Mouse (Mus musculus) intestine, postnatal 0 days (tissue): Measurements from ENCODE around the gene Rsph10b. TPM values are rescaled to one million over a fixed set of nuclear protein-coding genes. Genes with fewer than 3 reads are reported as not detected.

Experiments
- ATAC-seq: fragments of 200-750 bp; cut with Nextera tagmentation; 2 replicates; pipeline ENCODE4 v1.8.0; 2017; ENCODE audit warnings: mild to moderate bottlenecking, moderate TSS enrichment, moderate library complexity
- H3K27ac ChIP-seq: fragments of 300-500 bp; sonication (generic); 2 replicates; pipeline ENCODE4 v1.5.1; 2014; ENCODE audit warnings: mild to moderate bottlenecking, low read depth, low read length, moderate library complexity
- H3K27me3 ChIP-seq: fragments of 300-500 bp; sonication (generic); replicated peaks from 2 replicates; pipeline ENCODE4 v1.6.1; 2014; ENCODE audit warnings: low read length, mixed read lengths; ENCODE audit not compliant: control insufficient read depth, insufficient read depth
- H3K36me3 ChIP-seq: fragments of 300-500 bp; sonication (generic); 2 replicates; pipeline ENCODE4 v1.6.1; 2014; ENCODE audit warnings: mild to moderate bottlenecking, moderate library complexity; ENCODE audit not compliant: control insufficient read depth, insufficient read depth
- H3K4me1 ChIP-seq: fragments of 300-500 bp; sonication (generic); replicated peaks from 2 replicates; pipeline ENCODE4 v1.6.1; 2014; ENCODE audit warnings: antibody characterized with exemption, low read length, mixed read lengths; ENCODE audit not compliant: control insufficient read depth, insufficient read depth
- H3K4me2 ChIP-seq: fragments of 300-500 bp; sonication (generic); replicated peaks from 2 replicates; pipeline ENCODE4 v1.6.1; 2014; ENCODE audit warnings: low read depth, mild to moderate bottlenecking, moderate library complexity
- H3K4me3 ChIP-seq: fragments of 300-500 bp; sonication (generic); 2 replicates; pipeline ENCODE4 v1.5.1; 2014; ENCODE audit warnings: low read depth, low read length
- H3K9ac ChIP-seq: fragments of 300-500 bp; sonication (generic); 2 replicates; pipeline ENCODE4 v1.6.1; 2014; ENCODE audit warnings: mild to moderate bottlenecking, low read depth, low read length
- H3K9me3 ChIP-seq: fragments of 300-500 bp; sonication (generic); 2 replicates; pipeline ENCODE4 v1.6.1; 2016; ENCODE audit warnings: mixed run types; ENCODE audit not compliant: control insufficient read depth
- CTCF ChIP-seq: sonication (generic); IDR thresholded peaks from 2 replicates; pipeline ENCODE4 v1.5.1; 2016; ENCODE audit warnings: low read depth, mild to moderate bottlenecking, control low read depth, antibody characterized with exemption, moderate library complexity
- WGBS: fragments of 180-500 bp; shearing (Covaris S2); extraction: QIAGEN DNeasy Blood & Tissue Kit; methylation state at CpG from one replicate; pipeline ENCODE4 v1.1.7; 2014; 5-methylcytosine and 5-hydroxymethylcytosine counted together
- polyA plus RNA-seq: library from polyadenylated mRNA; unstranded; fragments of >200 nt; fragmentation: Nextera tagmentation; extraction: Ambion mirVana; gene quantifications from 2 replicates; pipeline ENCODE4 v1.2.1, GENCODE M21; 2015

Rsph10b gene
- polyA plus RNA-seq, 1 experiment from 2014 or later = 1.5 TPM

DNA sequence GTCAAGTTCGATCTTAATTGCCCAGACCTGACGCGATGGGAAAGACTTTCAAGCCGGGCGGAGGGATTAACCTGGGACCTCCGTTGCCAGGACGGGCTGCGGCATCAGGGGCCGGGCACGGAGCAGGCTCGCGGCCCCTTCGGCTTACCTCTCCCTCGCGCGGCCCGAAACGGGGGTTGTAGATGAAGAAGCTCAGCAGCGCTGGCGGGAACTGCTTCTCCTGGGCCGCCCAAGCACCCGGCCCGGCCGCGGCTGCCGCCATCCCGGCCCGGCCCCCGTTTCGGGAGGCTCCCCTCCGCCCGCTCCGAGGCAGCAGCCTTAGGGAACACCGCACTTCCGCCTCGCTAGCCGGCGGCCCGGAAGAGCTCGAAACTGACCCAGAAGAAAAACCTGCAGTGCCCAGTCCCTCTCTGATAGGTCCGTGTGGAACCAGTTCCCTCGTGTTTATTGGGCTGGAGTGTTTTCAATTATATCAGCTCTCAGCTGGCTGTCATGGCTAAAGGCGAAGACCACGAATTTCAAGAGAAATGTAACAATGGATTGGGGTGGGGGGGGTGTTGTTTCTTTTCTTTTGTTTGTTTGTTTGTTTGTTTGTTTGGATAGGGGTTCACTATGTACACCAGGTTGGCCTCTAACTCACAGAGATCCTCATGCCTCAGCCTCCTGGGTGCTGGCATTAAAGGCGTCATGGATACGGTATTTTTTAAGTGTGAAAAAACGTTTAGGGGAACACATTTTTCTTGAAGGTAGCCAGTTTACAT, 81.9 kb downstream of the Rsph10b start, which contains the start of gene Ccz1:
Gene Ccz1, minus strand, starts transcription at position 327 of the 761 bp plus-strand sequence.
- Histone ChIP-seq H3K27ac (peak within 1 kb of the TSS; percentile 80), H3K4me2 (peak within 1 kb of the TSS; percentile 60), H3K9ac (peak within 1 kb of the TSS; percentile 84), H3K27me3 (no peaks in the 10 kb centered on the region), H3K4me3 (peak within 1 kb of the TSS; percentile 91), H3K9me3 (no peaks in the 10 kb centered on the region), H3K36me3 (peaks cover 21% of the 10 kb centered on the region), H3K4me1 (no peaks in the 10 kb centered on the region)
- peak; percentile 97 for ATAC-seq
- TF ChIP-seq CTCF = no peak
- WGBS = 3% methylated on average over 47 of the region's 47 CpGs

DNA sequence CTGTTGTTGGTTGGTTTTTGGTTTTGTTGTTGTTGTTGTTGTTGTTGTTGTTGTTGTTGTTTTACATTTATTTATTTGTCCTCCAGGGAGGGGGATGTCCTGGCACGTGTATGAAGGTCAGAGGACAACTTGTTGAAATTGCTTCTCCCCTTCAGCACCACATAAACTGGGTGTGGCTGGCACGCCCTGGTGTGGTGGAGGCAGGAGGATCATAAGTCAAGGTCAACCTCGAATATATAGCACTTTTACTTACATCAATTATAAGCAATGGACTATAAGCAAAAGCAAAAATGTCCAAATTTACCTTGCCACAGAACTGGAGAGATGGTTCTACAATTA, 82.4 kb downstream of the Rsph10b start:
- no peak for TF ChIP-seq CTCF
- ATAC-seq = no peak
- no peaks in the 10 kb centered on the region for H3K9me3 ChIP-seq
- H3K9ac ChIP-seq = no peak overlapping the region
- 48% methylated on average over 3 of the region's 3 CpGs for WGBS
- H3K4me2 ChIP-seq = peak overlapping the region; percentile 60
- H3K27me3 ChIP-seq = no peaks in the 10 kb centered on the region
- H3K27ac ChIP-seq = no peak overlapping the region
- H3K4me3 ChIP-seq = no peak overlapping the region
- peaks cover 16% of the 10 kb centered on the region for H3K36me3 ChIP-seq
- no peaks in the 10 kb centered on the region for H3K4me1 ChIP-seq

DNA sequence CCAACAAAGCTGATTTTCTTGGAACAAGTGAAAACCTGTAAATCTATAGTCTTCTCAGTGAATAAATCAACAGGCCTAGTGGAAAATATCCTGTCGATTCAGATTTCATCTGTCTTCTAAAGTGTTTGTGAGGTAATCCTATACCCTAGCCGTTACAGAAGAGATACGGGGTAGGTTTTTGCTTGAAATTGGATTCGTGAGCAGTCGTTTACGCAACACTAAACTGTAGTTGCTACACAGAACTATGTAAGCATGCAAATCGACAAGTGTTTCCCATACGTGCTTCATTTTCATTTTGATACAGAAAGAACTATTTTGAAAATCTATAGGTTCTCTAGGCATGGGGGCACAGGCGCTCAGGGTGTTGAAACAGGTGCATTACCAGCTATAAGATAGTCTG, 83.0 kb downstream of the Rsph10b start:
- no peak overlapping the region for H3K9ac ChIP-seq
- H3K4me1 ChIP-seq = no peaks in the 10 kb centered on the region
- no peak overlapping the region for H3K4me3 ChIP-seq
- no peaks in the 10 kb centered on the region for H3K27me3 ChIP-seq
- no peak for TF ChIP-seq CTCF
- H3K36me3 ChIP-seq = peaks cover 13% of the 10 kb centered on the region
- no peak overlapping the region for H3K4me2 ChIP-seq
- no peak overlapping the region for H3K27ac ChIP-seq
- ATAC-seq = no peak
- H3K9me3 ChIP-seq = no peaks in the 10 kb centered on the region
- 87% methylated on average over 9 of the region's 9 CpGs for WGBS

DNA sequence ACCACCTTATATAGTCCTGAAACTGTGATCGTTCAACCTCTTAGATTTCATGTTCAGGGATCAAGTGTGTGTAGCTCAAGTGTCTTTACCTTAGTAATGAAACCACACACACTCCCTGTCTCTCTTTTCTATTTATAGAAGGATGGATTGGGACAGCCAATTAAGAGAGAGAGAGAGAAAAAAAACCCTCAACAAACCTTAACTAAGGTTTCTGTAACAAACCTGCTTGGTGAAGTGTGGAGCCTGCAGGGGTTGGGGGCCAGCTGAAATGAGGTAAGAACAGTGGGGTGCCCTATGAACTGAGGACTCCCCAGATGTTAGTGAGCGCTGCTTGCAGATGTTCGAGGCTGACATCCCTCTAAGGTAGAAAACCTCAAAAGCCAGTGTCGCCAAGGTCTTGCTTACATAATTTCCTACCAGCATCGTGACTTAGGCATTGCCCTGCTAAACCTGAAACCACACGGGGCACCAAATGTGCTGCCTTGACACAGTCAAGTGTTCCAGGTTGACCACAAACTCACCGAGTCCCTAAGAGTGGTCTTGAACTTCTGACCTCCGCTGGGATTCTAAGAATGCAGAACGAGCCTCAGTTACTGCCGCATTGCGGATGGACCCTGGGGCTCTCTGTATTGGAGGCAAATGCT, 93.9 kb downstream of the Rsph10b start, which contains the start of gene Ocm:
Gene Ocm, minus strand, starts transcription at position 51 of the 644 bp plus-strand sequence.
- WGBS = 66% methylated on average over 11 of the region's 11 CpGs
- no peaks in the 10 kb centered on the region for H3K9me3 ChIP-seq
- H3K9ac ChIP-seq = no peak within 1 kb of the TSS
- no peak within 1 kb of the TSS for H3K4me2 ChIP-seq
- no peak within 1 kb of the TSS for H3K27ac ChIP-seq
- H3K4me1 ChIP-seq = no peaks in the 10 kb centered on the region
- no peak within 1 kb of the TSS for H3K4me3 ChIP-seq
- no peak for ATAC-seq
- TF ChIP-seq CTCF = no peak
- no peaks in the 10 kb centered on the region for H3K36me3 ChIP-seq
- no peaks in the 10 kb centered on the region for H3K27me3 ChIP-seq

DNA sequence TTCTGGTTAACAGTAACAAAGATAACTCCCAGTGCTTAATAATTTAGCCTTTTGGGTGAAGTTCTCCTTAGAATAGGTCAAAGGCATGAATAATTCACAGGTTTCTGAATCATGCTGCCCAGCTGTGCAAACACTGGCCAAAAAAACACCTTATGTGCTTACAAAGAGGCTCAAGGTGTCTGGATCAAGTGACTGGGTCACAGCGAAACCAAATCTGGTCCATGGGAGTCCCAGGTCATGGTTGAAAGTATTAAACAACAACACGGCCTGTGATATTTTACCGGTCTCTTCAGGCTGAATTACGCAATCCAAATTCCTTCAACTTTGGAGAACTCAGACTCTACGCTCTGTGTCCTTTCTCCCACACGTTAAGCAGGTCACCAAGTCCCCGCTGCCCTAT, 99.7 kb downstream of the Rsph10b start:
- H3K4me2 ChIP-seq = no peak overlapping the region
- no peak overlapping the region for H3K9ac ChIP-seq
- no peaks in the 10 kb centered on the region for H3K9me3 ChIP-seq
- no peak for TF ChIP-seq CTCF
- H3K27me3 ChIP-seq = no peaks in the 10 kb centered on the region
- H3K4me1 ChIP-seq = no peaks in the 10 kb centered on the region
- WGBS = 82% methylated on average over 7 of the region's 7 CpGs
- no peak overlapping the region for H3K27ac ChIP-seq
- H3K36me3 ChIP-seq = no peaks in the 10 kb centered on the region
- no peak overlapping the region for H3K4me3 ChIP-seq
- no peak for ATAC-seq

DNA sequence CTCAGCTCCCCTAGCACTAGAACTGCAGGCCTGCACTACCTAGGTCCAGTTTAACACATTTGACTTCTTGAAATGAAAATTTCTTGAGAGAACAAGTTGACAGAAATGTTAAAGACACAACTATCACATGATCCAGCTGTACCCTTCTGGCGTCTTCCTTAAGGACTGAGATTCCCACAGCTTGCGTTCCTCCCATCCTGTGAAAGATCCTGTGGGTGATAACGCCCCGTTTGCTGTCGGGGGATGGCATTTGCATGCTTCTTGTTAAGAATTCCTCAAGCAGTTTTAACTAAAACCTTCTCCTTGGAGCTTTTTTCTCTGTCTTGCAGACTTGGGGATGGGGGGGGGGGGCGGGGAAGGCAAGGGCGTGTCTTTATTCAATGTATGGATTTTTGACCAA, 101.7 kb downstream of the Rsph10b start:
- Histone ChIP-seq H3K4me1 (no peaks in the 10 kb centered on the region), H3K4me3 (no peak overlapping the region), H3K4me2 (no peak overlapping the region), H3K27me3 (no peaks in the 10 kb centered on the region), H3K27ac (no peak overlapping the region), H3K9me3 (no peaks in the 10 kb centered on the region), H3K9ac (no peak overlapping the region), H3K36me3 (no peaks in the 10 kb centered on the region)
- 62% methylated on average over 7 of the region's 7 CpGs for WGBS
- no peak for TF ChIP-seq CTCF
- ATAC-seq = no peak

Other genes starting within 250 kb of the Rsph10b start
- 4.7 and 6.3 TPM in 2 replicates for gene Usp42, start 200.8 kb upstream of the Rsph10b start, polyA plus RNA-seq
- gene Eif2ak1, start 115.2 kb upstream of the Rsph10b start, polyA plus RNA-seq = 24.1 and 25.2 TPM in 2 replicates
- gene Ankrd61, start 35.4 kb upstream of the Rsph10b start, polyA plus RNA-seq = not detected in 2 replicates
- 58.8 TPM in 2 replicates for gene Aimp2, start 23.2 kb upstream of the Rsph10b start, polyA plus RNA-seq
- gene Pms2, start 23.1 kb upstream of the Rsph10b start, polyA plus RNA-seq = 6.4 and 6.8 TPM in 2 replicates
- gene Gm42421, start 4.9 kb upstream of the Rsph10b start, polyA plus RNA-seq = 0.26 TPM in 1 of 2 replicates, not detected in the other
- gene Ccz1, start 81.8 kb downstream of the Rsph10b start, polyA plus RNA-seq = 58.1 and 59.9 TPM in 2 replicates
- gene Ocm, start 93.6 kb downstream of the Rsph10b start, polyA plus RNA-seq = not detected in 2 replicates
- gene Lmtk2, start 167.4 kb downstream of the Rsph10b start, polyA plus RNA-seq = 4.9 and 5.8 TPM in 2 replicates